In the genomic region with DNA sequence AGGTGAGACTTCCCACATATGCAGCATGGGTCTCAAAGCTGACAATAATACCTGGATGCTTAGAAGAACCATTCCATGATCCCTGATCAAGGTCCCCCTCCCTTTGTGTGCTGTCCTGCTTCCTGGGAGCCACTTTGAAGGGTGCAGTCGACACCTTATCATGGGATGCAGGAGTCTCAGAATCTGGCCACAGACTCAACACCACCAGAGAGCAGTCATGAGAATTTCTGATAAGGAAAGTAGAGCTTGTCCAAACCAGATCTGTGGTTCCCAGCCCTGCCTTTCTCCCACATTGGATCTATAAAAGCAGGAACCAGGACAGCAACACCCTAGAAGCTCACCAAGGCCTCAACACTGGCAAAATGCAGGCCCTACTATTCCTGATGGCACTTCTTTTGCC, we compare ENCODE assay signal across 22 mouse cellular contexts. TPM values are rescaled to one million over a fixed set of nuclear protein-coding genes. Genes with fewer than 3 reads are reported as not detected.
DNase-seq lines count a peak whose midpoint lies in the region; ATAC-seq and TF ChIP-seq lines count a peak whose summit lies in the region.
"Not testable (repeated sequence)": the region's sequence is repeated elsewhere in the genome, so short reads cannot be mapped to it uniquely, and the experiment has no call there.
"Had no signal": no experiment of that assay in that cellular context is flagged by ENCODE, and none has a peak within 500 bp of the region (broad histone marks: within the 10 kb centered on the region; RNA-seq: fewer than 3 reads in every experiment).

Gene Mcpt2, plus strand, starts transcription at position 250 of the 400 bp plus-strand sequence.

- H3K27me3 ChIP-seq in MEL (ENCODE audit: control insufficient read depth in 1 of 2, insufficient read depth in 2 of 2, low read length in 2 of 2); liver, embryonic 13.5 days; liver, embryonic 16.5 days (ENCODE audit: control insufficient read depth, insufficient read depth, low read depth, low read length): not testable (repeated sequence)

- not testable (repeated sequence) for TF ChIP-seq RAD21 in MEL (IDR thresholded peaks at IDR 0.05; ENCODE audit: low read depth, low read length)

- TF ChIP-seq EP300 in MEL (IDR thresholded peaks at IDR 0.05; ENCODE audit: low read depth in 1 of 2, low read length in 2 of 2), result peak; percentile 39 to 64; a peak in 3 of 4 replicates

- TF ChIP-seq POLR2A in MEL (IDR thresholded peaks at IDR 0.05; ENCODE audit: control insufficient read depth in 1 of 2, insufficient read depth in 1 of 2, low read depth in 1 of 2, low read length in 2 of 2, poor library complexity in 1 of 2); bone marrow macrophage, adult 2 months (IDR thresholded peaks at IDR 0.05; ENCODE audit: borderline replicate concordance, low read depth, low read length): not testable (repeated sequence)

- H3K27ac ChIP-seq in MEL (ENCODE audit: control insufficient read depth, low read depth, low read length), result peak within 1 kb of the TSS; percentile 32
- peak within 1 kb of the TSS; percentile 24; the same call in 1 of the 2 replicates for H3K27ac ChIP-seq in bone marrow macrophage, adult 2 months (ENCODE audit: insufficient read depth, low read depth, low read length)
- H3K27ac ChIP-seq in liver, embryonic 13.5 days; liver, embryonic 16.5 days (ENCODE audit: low read length): not testable (repeated sequence)

- H3K36me3 ChIP-seq in MEL (ENCODE audit: control insufficient read depth in 1 of 2, insufficient read depth in 2 of 2, low read length in 2 of 2); liver, embryonic 13.5 days; liver, embryonic 16.5 days (ENCODE audit: control insufficient read depth, insufficient read depth): not testable (repeated sequence)

- 11% methylated on average over 1 of the region's 1 CpGs for whole genome bisulfite sequencing in liver, embryonic 13.5 days (ENCODE audit: insufficient replicate concordance)
- WGBS in liver, embryonic 16.5 days (ENCODE audit: insufficient replicate concordance), result 11% methylated on average over 1 of the region's 1 CpGs

- TF ChIP-seq CTCF in MEL (IDR thresholded peaks at IDR 0.05 in 2 of 3, conservative IDR thresholded peaks at IDR 0.05 in 1 of 3; ENCODE audit: control insufficient read depth in 1 of 3, insufficient read depth in 1 of 3, low read depth in 2 of 3, low read length in 3 of 3, poor library complexity in 1 of 3, severe bottlenecking in 1 of 3); bone marrow macrophage, adult 2 months (IDR thresholded peaks at IDR 0.05; ENCODE audit: low read depth, low read length): not testable (repeated sequence)

- H3K4me2 ChIP-seq in liver, embryonic 13.5 days; liver, embryonic 16.5 days (ENCODE audit: low read depth, low read length): not testable (repeated sequence)

- DNase-seq in MEL (ENCODE audit: low read depth, low spot score) (peak; percentile 33), liver (peak; percentile 11)
- DNase-seq in liver, embryonic 13.5 days, result peak; percentile 11

- H3K4me1 ChIP-seq in MEL (ENCODE audit: control insufficient read depth in 1 of 2, insufficient read depth in 2 of 2, low read length in 2 of 2); bone marrow macrophage, adult 2 months (ENCODE audit: control insufficient read depth, insufficient read depth, low read length); liver, embryonic 13.5 days (replicated peaks); liver, embryonic 16.5 days (ENCODE audit: control insufficient read depth, low read depth, low read length): not testable (repeated sequence)

- H3K79me2 ChIP-seq in MEL (ENCODE audit: control insufficient read depth, insufficient read depth, low read length, poor library complexity), result not testable (repeated sequence)

- ATAC-seq in liver, embryonic 13.5 days (ENCODE audit: low read depth), result peak; percentile 65; the same call in 1 of the 2 replicates
- ATAC-seq in liver, embryonic 16.5 days (ENCODE audit: low read depth), result peak; percentile 61
- peak; percentile 64; the same call in 1 of the 2 replicates for ATAC-seq in megakaryocyte progenitor cell, adult 5-6 weeks (replicated peaks; ENCODE audit: poor library complexity)

- H3K9me3 ChIP-seq in MEL (replicated peaks; ENCODE audit: insufficient read depth, low read length); liver, embryonic 13.5 days (replicated peaks); liver, embryonic 16.5 days (replicated peaks; ENCODE audit: control insufficient read depth, low read length): not testable (repeated sequence)

- not testable (repeated sequence) for H3K4me3 ChIP-seq in MEL (ENCODE audit: control insufficient read depth in 1 of 2, insufficient read depth in 1 of 2, low read depth in 2 of 2, low read length in 2 of 2); bone marrow macrophage, adult 2 months (ENCODE audit: insufficient read depth, low read length); liver, embryonic 13.5 days (replicated peaks); liver, embryonic 16.5 days (ENCODE audit: low read depth, low read length)

- H3K9ac ChIP-seq in MEL (ENCODE audit: control insufficient read depth, low read depth, low read length, poor library complexity, severe bottlenecking); liver, embryonic 13.5 days; liver, embryonic 16.5 days (ENCODE audit: low read depth, low read length): not testable (repeated sequence)

TF ChIP-seq in MEL, 35 proteins besides CTCF, POLR2A, EP300 and RAD21:
- peak; percentile 56 for TF ChIP-seq TAL1 (IDR thresholded peaks at IDR 0.05; ENCODE audit: low read length)
- TF ChIP-seq TCF12 (IDR thresholded peaks at IDR 0.05; ENCODE audit: low read depth, low read length), result peak; percentile 61
- TF ChIP-seq RCOR1 (IDR thresholded peaks at IDR 0.05; ENCODE audit: low read depth, low read length), result peak; percentile 54; the same call in 1 of the 2 replicates
- peak; percentile 52 for TF ChIP-seq GATA1 (IDR thresholded peaks at IDR 0.05; ENCODE audit: low read depth, low read length)
TF ChIP-seq in MEL: peak in this region for 4; not testable (repeated sequence) for 31.

RNA-seq across cellular contexts. Expression of gene Mcpt2, which starts in this region (rescaled TPM):
- total RNA-seq in MEL (2012; rRNA removed), result 5.0 and 25.6 TPM in 2 replicates
- 1 to 10 TPM in 1 of 2 experiments, not detected in 1; 1.6 TPM for polyA plus RNA-seq in MEL (2012; ENCODE audit: insufficient read depth in 1 of 2, insufficient read length in 2 of 2, low read depth in 1 of 2, low replicate concordance in 2 of 2, missing spikeins in 1 of 2)
- not detected in 2 replicates for polyA plus RNA-seq in bone marrow macrophage, adult 2 months (2012; ENCODE audit: insufficient read depth, insufficient read length, missing spikeins)
- 0.24 TPM in 2 replicates for polyA plus RNA-seq in liver, embryonic 13.5 days (2015; fragmentation: Nextera tagmentation; extraction: Ambion mirVana)
- 0.12 and 0.15 TPM in 2 replicates for polyA plus RNA-seq in liver, embryonic 16.5 days (2015; fragmentation: Nextera tagmentation; extraction: Ambion mirVana)
- not detected in 2 replicates for total RNA-seq in megakaryocyte progenitor cell, adult 5-6 weeks (2015)
- total RNA-seq in megakaryocyte progenitor cell, adult 5-6 weeks (2017), result not detected in 2 replicates
- total RNA-seq: adrenal gland, adult 18-20 months; adrenal gland, adult 8-10 months; adrenal gland, postnatal 14 days; adrenal gland, postnatal 36 days; common myeloid progenitor, adult 5-6 weeks; forebrain, postnatal 0 days had no signal
- polyA plus RNA-seq: activated CD4-positive, CD25-positive, alpha-beta regulatory T cell, adult 4 months; brain, embryonic 14.5 days; CD4-positive, CD25-positive, alpha-beta regulatory T cell, adult 4 months; embryonic facial prominence, embryonic 11.5 days; erythroblast, embryonic 14.5 days; forebrain, embryonic 11.5 days; forebrain, embryonic 13.5 days; forebrain, embryonic 15.5 days; forebrain, postnatal 0 days; G1E; Patski had no signal

Comparison
In these comparisons a context has a peak if more than half of its experiments do, and no peak if none do; other contexts are left out.
1. Peak in DNase-seq and ATAC-seq in liver, embryonic 13.5 days; RNA of the gene not detected or under 1 TPM.
2. Peak in ATAC-seq in liver, embryonic 16.5 days; RNA of the gene not detected or under 1 TPM.
3. Peak in ATAC-seq in megakaryocyte progenitor cell, adult 5-6 weeks; RNA of the gene not detected or under 1 TPM.